Mouse (Mus musculus) heart, embryonic 16.5 days (tissue): ENCODE measurements at regions not wholly inside any gene's neighbourhood (a gene's known extent, or its start where the extent isn't known, plus 50 kb on each side); places are given as distances from the start of the nearest gene placed in this dataset. TPM values are rescaled to one million over a fixed set of nuclear protein-coding genes. Genes with fewer than 3 reads are reported as not detected.

Experiments used
- microRNA counts: library from miRNA; unstranded; fragments of <30 nt; microRNA quantifications from one replicate; lab custom pipeline; 2016
- microRNA-seq: library from miRNA; unstranded; fragments of <30 nt; microRNA quantifications from one replicate; pipeline ENCODE4, GENCODE M21; 2017

MicroRNAs in the stretch of these regions (microRNA counts, 519-probe panel; counts per million panel counts)
- microRNA mmu-miR-137 (lab: Ali Mortazavi, UCI) = 1,866 counts per million, percentile 17 among the panel's probes with 10 or more counts

Small RNAs in the stretch of these regions (microRNA-seq; reads per million reads assigned to microRNA genes)
- gene Gm24155 (not detected), gene Mir137 (89.9 reads per million, percentile 49 among the genes with 10 or more reads in this experiment)
